Mouse (Mus musculus) neural tube, embryonic 13.5 days (tissue): ENCODE data around the gene Capn7. TPM values are rescaled to one million over a fixed set of nuclear protein-coding genes. Genes with fewer than 3 reads are reported as not detected.
A peak's percentile ranks its signal among the peaks of the same experiment; 100 is the strongest.

Experiments used
- ATAC-seq: fragments of 200-750 bp; cut with Nextera tagmentation; 2 replicates; pipeline ENCODE4 v1.8.0; 2017; ENCODE audit warnings: low read depth, mild to moderate bottlenecking, moderate TSS enrichment, moderate library complexity
- H3K27ac ChIP-seq: fragments of 300-500 bp; sonication (generic); replicated peaks from 2 replicates; pipeline ENCODE4 v1.5.1; 2015; ENCODE audit warnings: moderate library complexity, mild to moderate bottlenecking, inconsistent platforms
- H3K27me3 ChIP-seq: fragments of 300-500 bp; sonication (generic); 2 replicates; pipeline ENCODE4 v1.6.1; 2015; ENCODE audit warnings: mild to moderate bottlenecking, inconsistent platforms
- H3K36me3 ChIP-seq: fragments of 300-500 bp; sonication (generic); 2 replicates; pipeline ENCODE4 v1.6.1; 2015; ENCODE audit warnings: mild to moderate bottlenecking, inconsistent platforms
- H3K4me1 ChIP-seq: fragments of 300-500 bp; sonication (generic); replicated peaks from 2 replicates; pipeline ENCODE4 v1.6.1; 2015; ENCODE audit warnings: inconsistent platforms
- H3K4me2 ChIP-seq: fragments of 300-500 bp; sonication (generic); 2 replicates; pipeline ENCODE4 v1.6.1; 2015; ENCODE audit warnings: inconsistent platforms, mild to moderate bottlenecking, moderate library complexity
- H3K4me3 ChIP-seq: fragments of 300-500 bp; sonication (generic); 2 replicates; pipeline ENCODE4 v1.5.1; 2015; ENCODE audit warnings: mild to moderate bottlenecking, inconsistent platforms
- H3K9ac ChIP-seq: fragments of 300-500 bp; sonication (generic); 2 replicates; pipeline ENCODE4 v1.6.1; 2015; ENCODE audit warnings: moderate library complexity, mild to moderate bottlenecking, inconsistent platforms
- H3K9me3 ChIP-seq: fragments of 300-500 bp; sonication (generic); 2 replicates; pipeline ENCODE4 v1.6.1; 2016; ENCODE audit warnings: inconsistent platforms
- WGBS: fragments of 180-500 bp; shearing (Covaris S2); methylation state at CpG from one replicate; pipeline ENCODE4 v1.1.7; 2015; 5-methylcytosine and 5-hydroxymethylcytosine counted together
- polyA plus RNA-seq: library from polyadenylated mRNA; unstranded; fragments of >200 nt; fragmentation: Nextera tagmentation; extraction: Ambion mirVana; gene quantifications from 2 replicates; pipeline ENCODE4 v1.2.1, GENCODE M21; 2015

The Capn7 gene
- polyA plus RNA-seq, 1 experiment from 2014 or later, result 74.1 TPM

- Histone ChIP-seq H3K9ac (no peak overlapping the region), H3K9me3 (peaks cover 6% of the 10 kb centered on the region), H3K4me1 (peaks cover 46% of the 10 kb centered on the region), H3K27ac (peak overlapping the region; percentile 28; the same call in 1 of the 2 replicates), H3K4me3 (no peak overlapping the region), H3K4me2 (no peak overlapping the region), H3K27me3 (no peaks in the 10 kb centered on the region; the same call in 1 of the 2 replicates), H3K36me3 (peaks cover 20% of the 10 kb centered on the region; the same call in 1 of the 2 replicates)
- ATAC-seq, result no peak
- WGBS, result 30% methylated on average over 7 of the region's 7 CpGs
Observed at GRCm38 (mm10) chr14:31420985-31421384, 84.5 kb downstream of the Capn7 start.

Other genes with a start within 250 kb of the Capn7 start
- gene Smim4, start 207.7 kb upstream of the Capn7 start, polyA plus RNA-seq, result 66.5 and 89.9 TPM in 2 replicates
- 276 and 293 TPM in 2 replicates for gene Nt5dc2, start 205.6 kb upstream of the Capn7 start, polyA plus RNA-seq
- 18.0 and 26.0 TPM in 2 replicates for gene Stab1, start 168.0 kb upstream of the Capn7 start, polyA plus RNA-seq
- gene Tnnc1, start 128.3 kb upstream of the Capn7 start, polyA plus RNA-seq, result 21.3 and 65.5 TPM in 2 replicates
- 329 and 336 TPM in 2 replicates for gene Nisch, start 119.7 kb upstream of the Capn7 start, polyA plus RNA-seq
- 1.1 and 1.4 TPM in 2 replicates for gene Sema3g, start 118.8 kb upstream of the Capn7 start, polyA plus RNA-seq
- gene Phf7, start 85.3 kb upstream of the Capn7 start, polyA plus RNA-seq, result 12.2 and 13.2 TPM in 2 replicates
- gene Bap1, start 85.2 kb upstream of the Capn7 start, polyA plus RNA-seq, result 95.9 and 97.2 TPM in 2 replicates
- 3.4 and 4.3 TPM in 2 replicates for gene Dnah1, start 12.7 kb upstream of the Capn7 start, polyA plus RNA-seq
- gene Sh3bp5, start 99.4 kb downstream of the Capn7 start, polyA plus RNA-seq, result 134 and 139 TPM in 2 replicates
- gene Eaf1, start 157.8 kb downstream of the Capn7 start, polyA plus RNA-seq, result 11.0 and 12.5 TPM in 2 replicates
- 49.1 and 56.3 TPM in 2 replicates for gene Mettl6, start 158.4 kb downstream of the Capn7 start, polyA plus RNA-seq